Mouse (Mus musculus) lung, postnatal 0 days (tissue): ENCODE results near the gene 1700016D06Rik.

Experiments
- CTCF ChIP-seq: IDR thresholded peaks from 2 replicates; pipeline ENCODE4 v1.5.1; 2016; ENCODE audit warnings: antibody characterized with exemption, mild to moderate bottlenecking
- EP300 ChIP-seq: IDR thresholded peaks from 2 replicates; pipeline ENCODE4 v1.6.1; 2016; ENCODE audit warnings: antibody characterized with exemption, mild to moderate bottlenecking, control low read depth

GRCm38 (mm10) chr8:11608848-11609247 is 92.0 kb downstream of the 1700016D06Rik start:
- TF ChIP-seq CTCF (no peak), EP300 (no peak)
